Mouse (Mus musculus): ENCODE data around the gene Gne. TPM values are rescaled to one million over a fixed set of nuclear protein-coding genes. Genes with fewer than 3 reads are reported as not detected.

The Gne gene
- polyA plus RNA-seq, 1 experiment from 2014 or later: 33.1 TPM

DNA sequence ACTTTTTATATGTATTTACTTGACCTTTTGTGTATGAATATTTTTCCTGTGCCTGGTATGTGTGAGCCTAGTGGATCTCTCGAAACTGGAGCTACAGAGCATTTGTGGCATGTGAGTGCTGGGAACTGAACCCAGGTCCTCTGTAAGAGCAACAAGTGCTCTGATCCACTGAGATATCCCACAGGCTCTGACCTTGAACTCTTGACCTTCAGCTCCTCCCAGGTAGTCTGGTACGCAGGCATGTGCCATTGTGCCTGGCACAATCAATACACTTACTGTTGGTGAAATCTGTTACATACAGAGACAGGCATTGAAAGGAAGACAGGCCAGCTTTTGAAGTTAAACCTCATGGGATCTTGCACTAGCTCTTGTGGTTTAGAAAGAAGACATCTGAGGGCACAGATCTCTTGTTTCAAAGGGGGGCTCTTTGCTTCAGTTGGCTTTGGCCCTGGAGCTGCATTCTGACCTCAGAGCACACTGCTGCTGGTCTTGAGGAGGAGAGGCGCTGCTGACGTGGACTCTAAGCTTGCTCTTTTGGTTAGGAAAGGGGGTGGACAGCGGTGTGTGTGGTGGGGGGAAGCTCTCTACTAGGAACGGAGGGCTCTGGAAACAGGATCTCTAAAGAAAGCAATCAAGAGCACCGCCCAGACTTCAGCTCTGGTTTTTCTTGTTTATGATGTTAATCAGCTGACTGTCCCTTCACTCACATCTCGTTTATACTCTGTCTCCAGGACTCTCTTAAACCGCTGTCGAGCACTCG is 13.8 kb upstream of the Gne start:
- no peak for DNase-seq (ENCODE audit: low spot score)
- 26% methylated on average over 11 of the region's 11 CpGs for WGBS

GRCm38 (mm10) chr4:44094475-44094874 is 10.5 kb upstream of the Gne start:
- no peak overlapping the region for H3K9ac ChIP-seq (replicated peaks; ENCODE audit: low read depth)
- ATAC-seq (peak; percentile 47; the same call in 1 of the 2 replicates), DNase-seq (ENCODE audit: low spot score) (no peak)
- no peak overlapping the region for H3K4me2 ChIP-seq (replicated peaks; ENCODE audit: low read depth, low read length)
- no peaks in the 10 kb centered on the region for H3K36me3 ChIP-seq (ENCODE audit: insufficient read depth, low read length)
- H3K27ac ChIP-seq (ENCODE audit: low read length): no peak overlapping the region
- peaks cover 9% of the 10 kb centered on the region; the same call in 1 of the 2 replicates for H3K4me1 ChIP-seq (ENCODE audit: insufficient read depth, low read depth, low read length)
- no peaks in the 10 kb centered on the region for H3K27me3 ChIP-seq (replicated peaks; ENCODE audit: insufficient read depth, low read length)
- no peaks in the 10 kb centered on the region for H3K9me3 ChIP-seq (ENCODE audit: low read length)
- TF ChIP-seq EP300 (IDR thresholded peaks at IDR 0.05) (no peak), CTCF (IDR thresholded peaks at IDR 0.05) (no peak)
- H3K4me3 ChIP-seq (ENCODE audit: low read depth, low read length): no peak overlapping the region
- WGBS: 70% methylated on average over 4 of the region's 4 CpGs

More for the DNA sequence above, 13.8 kb upstream of the Gne start:
- TF ChIP-seq CTCF (IDR thresholded peaks at IDR 0.05) (no peak), EP300 (IDR thresholded peaks at IDR 0.05) (no peak)
- H3K27ac ChIP-seq (ENCODE audit: low read length): no peak overlapping the region
- no peak overlapping the region for H3K4me2 ChIP-seq (replicated peaks; ENCODE audit: low read depth, low read length)
- no peaks in the 10 kb centered on the region for H3K9me3 ChIP-seq (ENCODE audit: low read length)
- peak; percentile 40 for ATAC-seq
- H3K4me1 ChIP-seq (ENCODE audit: insufficient read depth, low read depth, low read length): peaks cover 9% of the 10 kb centered on the region; the same call in 1 of the 2 replicates
- H3K27me3 ChIP-seq (replicated peaks; ENCODE audit: insufficient read depth, low read length): no peaks in the 10 kb centered on the region
- H3K36me3 ChIP-seq (ENCODE audit: insufficient read depth, low read length): no peaks in the 10 kb centered on the region
- H3K9ac ChIP-seq (replicated peaks; ENCODE audit: low read depth): no peak overlapping the region
- no peak overlapping the region for H3K4me3 ChIP-seq (ENCODE audit: low read depth, low read length)

- TF ChIP-seq EP300 (IDR thresholded peaks at IDR 0.05): 0 out of 2 replicates have a peak, but pooled peaks have one; percentile 5
- TF ChIP-seq CTCF (IDR thresholded peaks at IDR 0.05): no peak
- DNase-seq (ENCODE audit: low spot score): no peak
- 54% methylated on average over 11 of the region's 11 CpGs for WGBS
- Histone ChIP-seq H3K4me3 (ENCODE audit: low read depth, low read length) (no peak overlapping the region), H3K9ac (replicated peaks; ENCODE audit: low read depth) (no peak overlapping the region), H3K27me3 (replicated peaks; ENCODE audit: insufficient read depth, low read length) (no peaks in the 10 kb centered on the region), H3K9me3 (ENCODE audit: low read length) (no peaks in the 10 kb centered on the region), H3K36me3 (ENCODE audit: insufficient read depth, low read length) (no peaks in the 10 kb centered on the region), H3K27ac (ENCODE audit: low read length) (no peak overlapping the region), H3K4me1 (ENCODE audit: insufficient read depth, low read depth, low read length) (no peaks in the 10 kb centered on the region), H3K4me2 (replicated peaks; ENCODE audit: low read depth, low read length) (no peak overlapping the region)
- peak; percentile 53 for ATAC-seq
Observed at GRCm38 (mm10) chr4:44092359-44092758, 8.4 kb upstream of the Gne start.

DNA sequence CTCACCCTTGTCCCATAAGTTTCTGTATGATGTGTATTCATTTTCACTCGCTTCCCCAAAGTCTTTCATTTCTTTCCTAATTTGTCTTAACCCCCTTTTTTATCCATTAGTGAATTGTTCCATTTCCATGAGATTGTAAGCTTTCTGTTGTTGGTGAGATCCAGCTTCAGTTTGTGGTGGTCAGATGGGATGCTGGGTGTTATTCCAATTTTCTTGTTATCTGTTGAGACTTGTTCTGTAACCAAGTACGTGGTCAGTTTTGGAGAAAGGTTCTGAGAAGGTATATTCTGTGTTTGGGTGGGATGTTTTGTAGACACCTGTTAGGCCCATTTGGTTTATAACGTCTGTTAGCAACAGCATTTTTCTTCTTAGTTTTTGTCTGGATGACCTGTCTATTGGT is 1.6 kb upstream of the Gne start:
- no peak overlapping the region for H3K4me3 ChIP-seq (ENCODE audit: low read depth, low read length)
- no peaks in the 10 kb centered on the region for H3K36me3 ChIP-seq (ENCODE audit: insufficient read depth, low read length)
- TF ChIP-seq EP300 (IDR thresholded peaks at IDR 0.05): no peak
- TF ChIP-seq CTCF (IDR thresholded peaks at IDR 0.05): no peak
- no peak overlapping the region for H3K9ac ChIP-seq (replicated peaks; ENCODE audit: low read depth)
- H3K9me3 ChIP-seq (ENCODE audit: low read length): no peaks in the 10 kb centered on the region
- H3K27ac ChIP-seq (ENCODE audit: low read length): no peak overlapping the region
- no peaks in the 10 kb centered on the region for H3K27me3 ChIP-seq (replicated peaks; ENCODE audit: insufficient read depth, low read length)
- ATAC-seq: no peak
- no peak for DNase-seq (ENCODE audit: low spot score)
- 92% methylated on average over 3 of the region's 3 CpGs for WGBS
- no peak overlapping the region for H3K4me2 ChIP-seq (replicated peaks; ENCODE audit: low read depth, low read length)
- H3K4me1 ChIP-seq (ENCODE audit: insufficient read depth, low read depth, low read length): peaks cover 3% of the 10 kb centered on the region

- no peak for TF ChIP-seq EP300 (IDR thresholded peaks at IDR 0.05)
- TF ChIP-seq CTCF (IDR thresholded peaks at IDR 0.05): peak; percentile 30
- Histone ChIP-seq H3K27me3 (replicated peaks; ENCODE audit: insufficient read depth, low read length) (no peaks in the 10 kb centered on the region), H3K27ac (ENCODE audit: low read length) (peak overlapping the region; percentile 33), H3K4me2 (replicated peaks; ENCODE audit: low read depth, low read length) (peak overlapping the region; percentile 49), H3K4me1 (ENCODE audit: insufficient read depth, low read depth, low read length) (peaks cover 3% of the 10 kb centered on the region), H3K4me3 (ENCODE audit: low read depth, low read length) (peak overlapping the region; percentile 14), H3K9me3 (ENCODE audit: low read length) (no peaks in the 10 kb centered on the region), H3K36me3 (ENCODE audit: insufficient read depth, low read length) (no peaks in the 10 kb centered on the region), H3K9ac (replicated peaks; ENCODE audit: low read depth) (0 out of 2 replicates have a peak overlapping the region, but pooled peaks have one; percentile 23)
- no peak for ATAC-seq
- no peak for DNase-seq (ENCODE audit: low spot score)
- WGBS: 67% methylated on average over 13 of the region's 13 CpGs
Observed at GRCm38 (mm10) chr4:44084602-44085325, 787 bp upstream of the Gne start.

DNA sequence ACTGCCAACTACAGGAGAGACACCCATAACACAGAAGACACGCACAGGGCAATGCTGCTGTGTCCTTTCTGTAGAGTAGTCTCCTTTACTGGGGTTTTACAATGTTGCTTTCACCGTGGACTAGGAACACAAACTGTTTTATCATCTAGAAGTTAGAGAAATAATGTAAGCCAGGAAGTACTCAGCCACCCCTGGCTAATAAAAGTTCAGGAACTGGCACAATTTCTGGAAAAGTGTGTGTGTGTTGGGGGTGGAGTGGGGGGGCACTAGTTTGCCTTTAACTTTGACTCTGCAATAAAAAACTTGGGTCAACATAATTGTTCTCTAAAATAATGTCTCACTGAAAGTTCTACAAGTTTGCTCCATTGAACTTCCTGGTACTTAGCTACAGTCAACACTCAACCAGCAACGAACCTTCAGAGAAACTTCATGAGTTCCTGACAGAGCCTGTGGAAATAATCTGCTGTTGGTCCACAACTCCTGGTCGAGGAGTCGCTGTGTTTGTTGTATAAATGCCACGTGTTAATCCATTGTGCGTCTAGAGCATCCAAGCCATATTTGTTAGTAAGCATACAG is 5.5 kb downstream of the Gne start:
- Histone ChIP-seq H3K9ac (replicated peaks; ENCODE audit: low read depth) (no peak overlapping the region), H3K4me1 (ENCODE audit: insufficient read depth, low read depth, low read length) (no peaks in the 10 kb centered on the region; the same call in 1 of the 2 replicates), H3K4me2 (replicated peaks; ENCODE audit: low read depth, low read length) (no peak overlapping the region), H3K4me3 (ENCODE audit: low read depth, low read length) (no peak overlapping the region), H3K27ac (ENCODE audit: low read length) (peak overlapping the region; percentile 54; the same call in 1 of the 2 replicates), H3K36me3 (ENCODE audit: insufficient read depth, low read length) (no peaks in the 10 kb centered on the region), H3K9me3 (ENCODE audit: low read length) (no peaks in the 10 kb centered on the region), H3K27me3 (replicated peaks; ENCODE audit: insufficient read depth, low read length) (no peaks in the 10 kb centered on the region)
- peak; percentile 81 for DNase-seq (ENCODE audit: low spot score)
- 0 out of 2 replicates have a peak, but pooled peaks have one; percentile 39 for TF ChIP-seq EP300 (IDR thresholded peaks at IDR 0.05)
- TF ChIP-seq CTCF (IDR thresholded peaks at IDR 0.05): no peak
- peak; percentile 76 for ATAC-seq
- WGBS: 54% methylated on average over 7 of the region's 7 CpGs
